In genomic region chr12:75786681-75787080, GRCm38 (mm10) we compare ENCODE assay signal across 8 mouse cellular contexts. TPM values are rescaled to one million over a fixed set of nuclear protein-coding genes. Genes with fewer than 3 reads are reported as not detected.
DNase-seq lines count a peak whose midpoint lies in the region; ATAC-seq and TF ChIP-seq lines count a peak whose summit lies in the region.
"Not testable (repeated sequence)": the region's sequence is repeated elsewhere in the genome, so short reads cannot be mapped to it uniquely, and the experiment has no call there.

No protein-coding gene starts in this region.

- peak; percentile 86 for DNase-seq in 3T3-L1 (ENCODE audit: low read depth, low spot score)
- peak; percentile 55 for DNase-seq in Muller cell, postnatal 12 days (ENCODE audit: inconsistent ontology term)
- DNase-seq in cerebellum, adult 8-10 months: peak; percentile 24
- peak; percentile 6 for DNase-seq in layer of hippocampus, adult 11-12 months (ENCODE audit: low spot score)
- peak; percentile 76 for DNase-seq in lung, postnatal 0 days (ENCODE audit: low spot score)
- DNase-seq in retina, embryonic 14.5 days (ENCODE audit: low spot score): peak; percentile 86

- H3K9ac ChIP-seq in forebrain, embryonic 15.5 days (replicated peaks); lung, postnatal 0 days (replicated peaks; ENCODE audit: low read depth): not testable (repeated sequence)

- not testable (repeated sequence) for H3K27ac ChIP-seq in forebrain, embryonic 15.5 days (replicated peaks); lung, postnatal 0 days (ENCODE audit: low read length)

- not testable (repeated sequence) for TF ChIP-seq EP300 in lung, postnatal 0 days (IDR thresholded peaks at IDR 0.05)

- not testable (repeated sequence) for H3K9me3 ChIP-seq in forebrain, embryonic 15.5 days; lung, postnatal 0 days (ENCODE audit: low read length)

- peak; percentile 62 for TF ChIP-seq CTCF in lung, postnatal 0 days (IDR thresholded peaks at IDR 0.05)

- H3K4me2 ChIP-seq in forebrain, embryonic 15.5 days (replicated peaks); lung, postnatal 0 days (replicated peaks; ENCODE audit: low read depth, low read length): not testable (repeated sequence)

- H3K27me3 ChIP-seq in forebrain, embryonic 15.5 days; lung, postnatal 0 days (replicated peaks; ENCODE audit: insufficient read depth, low read length): not testable (repeated sequence)

- H3K4me1 ChIP-seq in forebrain, embryonic 15.5 days; lung, postnatal 0 days (ENCODE audit: insufficient read depth, low read depth, low read length): not testable (repeated sequence)

- 0% methylated on average over 2 of the region's 2 CpGs for WGBS in forebrain, embryonic 15.5 days
- WGBS in lung, postnatal 0 days: 0% methylated on average over 2 of the region's 2 CpGs

- H3K4me3 ChIP-seq in forebrain, embryonic 15.5 days; lung, postnatal 0 days (ENCODE audit: low read depth, low read length): not testable (repeated sequence)

- ATAC-seq in forebrain, embryonic 15.5 days (replicated peaks): 0 out of 2 replicates have a peak, but pooled peaks have one; percentile 48
- ATAC-seq in hematopoietic stem cell, adult 5-6 weeks (replicated peaks in 1 of 2; ENCODE audit: insufficient read depth in 1 of 2, low FRiP score in 2 of 2, low TSS enrichment in 1 of 2, low read depth in 1 of 2, poor library complexity in 2 of 2, severe bottlenecking in 2 of 2): peak; percentile 49 to 58; a peak in 2 of 4 replicates
- ATAC-seq in lung, postnatal 0 days: not testable (repeated sequence)

- H3K36me3 ChIP-seq in forebrain, embryonic 15.5 days; lung, postnatal 0 days (ENCODE audit: insufficient read depth, low read length): not testable (repeated sequence)

RNA-seq across cellular contexts. Expression of gene Syne2, which starts 31.3 kb away (rescaled TPM):
- polyA plus RNA-seq in forebrain, embryonic 15.5 days (2015; fragmentation: Nextera tagmentation; extraction: Ambion mirVana): 116 and 117 TPM in 2 replicates
- total RNA-seq in hematopoietic stem cell, adult 5-6 weeks (2017): 30.6 and 41.3 TPM in 2 replicates
- 41.8 and 57.7 TPM in 2 replicates for polyA plus RNA-seq in lung, postnatal 0 days (2015; fragmentation: Nextera tagmentation; extraction: Ambion mirVana)

RNA-seq across cellular contexts. Expression of gene Sgpp1, which starts 51.2 kb away (rescaled TPM):
- polyA plus RNA-seq in forebrain, embryonic 15.5 days (2015; fragmentation: Nextera tagmentation; extraction: Ambion mirVana): 14.8 and 15.8 TPM in 2 replicates
- total RNA-seq in hematopoietic stem cell, adult 5-6 weeks (2017): 36.1 and 49.3 TPM in 2 replicates
- 12.4 and 12.7 TPM in 2 replicates for polyA plus RNA-seq in lung, postnatal 0 days (2015; fragmentation: Nextera tagmentation; extraction: Ambion mirVana)

Comparison
In these comparisons a context has a peak if more than half of its experiments do, and no peak if none do; other contexts are left out.
1. DNase-seq: peak in every context shown above with its lines; median percentile 86 in 3T3-L1; 86 in retina, embryonic 14.5 days; 76 in lung, postnatal 0 days; 55 in Muller cell, postnatal 12 days; 24 in cerebellum, adult 8-10 months; 6 in layer of hippocampus, adult 11-12 months.